Mouse (Mus musculus) CD8-positive naive resting alpha-beta T cell, adult 2 months (primary cell): ENCODE results near the gene Rassf10.
"Not testable (repeated sequence)": the region's sequence is repeated elsewhere in the genome, so short reads cannot be mapped to it uniquely, and the experiment has no call there.

Source experiments
- DNase-seq, 2 experiments: peaks; one replicate each; pipeline ENCODE4 v3.0.0; 2022; ENCODE audit warnings: low read depth in 2 of 2, low spot score in 2 of 2

The Rassf10 gene

GRCm38 (mm10) chr7:112953777-112954291 lies at the start of gene Rassf10:
Gene Rassf10, plus strand, starts transcription at chr7:112953962.
- no peak for DNase-seq

DNA sequence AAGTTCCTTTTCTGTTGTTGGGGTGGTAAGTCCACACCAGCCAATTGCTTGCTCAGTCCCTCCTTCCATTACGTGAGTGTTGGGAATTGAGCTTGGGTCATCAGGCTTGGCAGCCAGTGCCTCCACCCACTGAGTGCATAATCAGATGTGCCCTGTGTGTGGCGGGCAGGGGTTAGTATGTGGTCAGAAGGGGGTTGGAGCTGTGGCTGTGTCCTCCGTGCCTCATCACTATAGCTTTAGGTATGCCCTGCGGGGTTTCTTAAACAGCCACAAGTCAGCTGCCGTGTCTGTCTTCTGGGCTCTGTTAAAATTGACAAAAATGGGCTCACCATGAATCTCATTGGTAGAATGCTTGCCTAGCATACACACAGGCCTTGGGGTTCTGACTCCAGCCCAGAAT lies 46.9 kb upstream of the Rassf10 start:
- no peak for DNase-seq

GRCm38 (mm10) chr7:112907468-112907867 lies 46.3 kb upstream of the Rassf10 start:
- no peak for DNase-seq

- DNase-seq, result no peak
Observed at GRCm38 (mm10) chr7:112909164-112909563, 44.6 kb upstream of the Rassf10 start.

- DNase-seq, result no peak
Observed at GRCm38 (mm10) chr7:112912969-112913368, 40.8 kb upstream of the Rassf10 start.

GRCm38 (mm10) chr7:112915571-112915970 lies 38.2 kb upstream of the Rassf10 start:
- no peak for DNase-seq

DNA sequence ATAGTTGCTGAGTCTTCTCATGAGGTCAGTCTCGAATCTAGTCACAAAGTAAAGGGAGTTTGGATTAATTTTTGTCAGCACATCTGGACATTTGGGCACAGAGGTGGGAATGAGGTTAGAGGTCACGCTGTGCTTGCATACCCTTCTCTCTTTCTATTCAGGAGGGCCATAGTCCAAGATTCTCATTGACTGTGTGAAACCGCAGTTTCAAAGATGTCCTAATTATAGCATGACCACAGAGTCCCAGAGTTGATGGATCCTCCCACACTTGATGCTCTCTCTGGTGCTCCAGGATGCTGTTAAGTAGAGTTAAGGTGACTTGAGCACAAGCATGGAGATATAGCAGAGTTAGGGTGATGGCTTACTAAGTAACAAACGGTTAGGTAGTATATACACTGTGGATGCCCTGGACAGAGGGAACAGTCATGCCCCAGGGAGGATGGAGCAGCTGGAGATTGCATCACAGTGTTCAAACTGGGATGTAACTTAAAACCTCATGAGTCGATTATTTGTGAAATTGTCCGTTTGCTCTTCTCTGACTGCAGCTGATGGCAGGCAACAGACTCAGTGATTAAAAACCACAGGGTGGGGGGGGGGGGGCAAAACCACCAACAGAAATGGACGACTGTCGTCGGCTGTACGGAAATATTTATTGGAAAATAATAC lies 36.0 kb upstream of the Rassf10 start:
- no peak for DNase-seq

GRCm38 (mm10) chr7:112918279-112918991 lies 35.3 kb upstream of the Rassf10 start:
- no peak for DNase-seq

DNA sequence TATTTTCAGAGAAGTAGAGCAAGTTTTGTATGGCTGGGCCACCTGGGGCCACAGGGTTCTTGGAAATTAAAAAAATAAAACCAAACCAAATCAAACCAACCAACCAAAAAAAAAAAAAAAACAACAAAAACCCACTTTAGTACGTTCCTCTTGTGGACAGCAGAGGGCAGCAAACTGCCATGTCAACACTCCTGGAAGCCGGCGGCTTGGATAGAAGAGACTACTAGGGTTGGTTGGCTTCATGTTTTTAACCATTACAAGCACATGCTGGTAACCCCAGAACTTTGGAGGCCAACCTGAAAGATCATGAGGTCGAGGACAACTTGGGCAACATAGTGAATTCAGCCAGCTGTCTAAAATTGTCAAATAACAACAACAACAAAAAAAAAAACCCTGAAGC lies 33.9 kb upstream of the Rassf10 start:
- no peak for DNase-seq

- no peak for DNase-seq
Observed at GRCm38 (mm10) chr7:112922801-112923200, 31.0 kb upstream of the Rassf10 start.

GRCm38 (mm10) chr7:112923712-112924111 lies 30.1 kb upstream of the Rassf10 start:
- no peak for DNase-seq

DNA sequence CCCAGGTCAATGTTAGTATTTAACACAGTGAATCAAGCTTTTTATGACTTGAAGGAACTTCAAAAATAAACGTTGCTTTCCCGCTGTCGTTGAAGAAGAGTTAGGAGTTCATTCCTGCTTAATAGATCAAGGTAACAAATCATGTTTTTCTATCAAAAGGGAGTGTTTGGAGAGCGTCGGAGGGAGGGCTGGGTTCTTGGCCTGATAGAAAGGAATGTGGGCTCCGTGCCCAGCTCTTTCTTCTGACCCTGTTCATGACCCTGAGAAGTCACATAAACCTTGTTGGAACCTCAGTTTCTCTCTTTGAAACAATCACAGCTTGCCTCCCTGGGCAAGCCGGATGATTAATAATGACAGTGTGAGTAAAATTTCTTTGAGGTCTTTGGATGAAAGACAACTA lies 23.1 kb upstream of the Rassf10 start:
- no peak for DNase-seq

DNA sequence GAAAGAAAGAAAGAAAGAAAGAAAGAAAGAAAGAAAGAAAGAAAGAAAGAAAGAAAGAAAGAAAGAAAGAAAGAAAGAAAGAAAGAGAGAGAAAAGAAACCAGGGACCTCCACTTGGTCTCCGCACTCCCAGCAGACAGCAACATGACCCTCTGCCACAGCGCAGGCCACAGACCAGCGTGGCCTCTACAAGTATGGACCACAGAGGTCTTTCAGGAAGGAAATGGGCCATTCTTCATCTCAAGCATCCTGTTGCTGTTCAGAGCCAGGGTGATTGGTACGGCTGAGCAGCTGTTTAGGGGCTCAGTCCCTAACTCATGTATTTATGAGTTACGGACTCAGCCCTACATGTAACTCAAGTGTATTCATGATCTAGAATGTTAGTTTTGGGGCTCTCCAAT lies 17.9 kb upstream of the Rassf10 start:
- DNase-seq, result not testable (repeated sequence)

DNA sequence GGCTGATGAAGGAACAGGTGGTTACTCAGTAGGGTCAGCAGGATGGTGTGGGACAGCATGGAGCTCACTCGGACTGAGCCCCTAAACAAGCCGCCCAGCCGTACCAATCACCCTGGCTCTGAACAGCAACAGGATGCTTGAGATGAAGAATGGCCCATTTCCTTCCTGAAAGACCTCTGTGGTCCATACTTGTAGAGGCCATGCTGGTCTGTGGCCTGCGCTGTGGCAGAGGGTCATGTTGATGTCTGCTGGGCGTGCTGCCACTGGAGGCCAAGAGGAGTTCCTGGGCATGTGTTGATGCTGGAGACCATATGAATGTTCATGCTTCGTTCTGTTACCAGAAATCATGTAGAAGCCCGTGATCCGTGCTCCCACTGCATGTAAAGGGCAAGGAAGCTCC lies 16.7 kb upstream of the Rassf10 start:
- DNase-seq, result no peak

DNA sequence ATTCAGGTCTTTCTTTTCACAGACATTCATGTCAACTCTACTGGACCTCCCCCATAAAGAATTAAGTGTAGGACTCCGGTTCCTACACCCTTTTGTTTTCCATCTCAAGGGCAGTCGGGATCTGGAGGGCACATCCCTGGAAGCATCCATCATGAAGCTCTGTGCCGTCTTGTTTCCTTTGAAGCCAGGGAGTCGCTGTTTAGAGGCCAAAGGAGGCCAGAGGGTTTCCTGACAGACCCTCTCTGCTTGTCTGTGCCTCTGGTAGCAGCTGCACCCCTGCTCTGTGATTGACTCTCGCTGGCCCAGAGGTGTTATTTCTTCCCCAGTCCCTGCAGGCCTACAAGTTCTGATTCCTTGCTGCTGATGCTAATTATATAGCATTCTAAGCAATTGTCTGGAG lies 14.8 kb upstream of the Rassf10 start:
- no peak for DNase-seq

GRCm38 (mm10) chr7:112942567-112942966 lies 11.2 kb upstream of the Rassf10 start:
- DNase-seq, result no peak

DNA sequence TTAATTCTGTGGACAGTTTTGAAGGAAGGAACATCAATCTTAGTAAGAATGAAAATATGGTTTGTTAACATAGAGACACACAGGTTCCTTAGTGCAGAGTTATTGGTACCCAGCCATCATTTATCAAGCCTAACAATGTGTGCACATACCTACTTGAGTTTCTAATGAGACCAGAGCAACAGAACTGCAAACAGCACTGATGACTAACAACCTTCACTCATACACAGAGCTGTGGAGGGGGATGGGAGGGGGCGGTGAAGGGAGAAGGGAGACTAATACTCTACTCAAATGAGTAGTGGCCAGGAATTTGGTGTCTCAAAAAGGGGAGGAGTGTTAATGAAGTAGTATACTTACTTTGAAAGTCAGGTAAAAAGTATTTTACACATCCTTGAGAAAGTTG lies 10.7 kb upstream of the Rassf10 start:
- DNase-seq, result no peak

GRCm38 (mm10) chr7:112946706-112947105 lies 7.1 kb upstream of the Rassf10 start:
- DNase-seq, result no peak

DNA sequence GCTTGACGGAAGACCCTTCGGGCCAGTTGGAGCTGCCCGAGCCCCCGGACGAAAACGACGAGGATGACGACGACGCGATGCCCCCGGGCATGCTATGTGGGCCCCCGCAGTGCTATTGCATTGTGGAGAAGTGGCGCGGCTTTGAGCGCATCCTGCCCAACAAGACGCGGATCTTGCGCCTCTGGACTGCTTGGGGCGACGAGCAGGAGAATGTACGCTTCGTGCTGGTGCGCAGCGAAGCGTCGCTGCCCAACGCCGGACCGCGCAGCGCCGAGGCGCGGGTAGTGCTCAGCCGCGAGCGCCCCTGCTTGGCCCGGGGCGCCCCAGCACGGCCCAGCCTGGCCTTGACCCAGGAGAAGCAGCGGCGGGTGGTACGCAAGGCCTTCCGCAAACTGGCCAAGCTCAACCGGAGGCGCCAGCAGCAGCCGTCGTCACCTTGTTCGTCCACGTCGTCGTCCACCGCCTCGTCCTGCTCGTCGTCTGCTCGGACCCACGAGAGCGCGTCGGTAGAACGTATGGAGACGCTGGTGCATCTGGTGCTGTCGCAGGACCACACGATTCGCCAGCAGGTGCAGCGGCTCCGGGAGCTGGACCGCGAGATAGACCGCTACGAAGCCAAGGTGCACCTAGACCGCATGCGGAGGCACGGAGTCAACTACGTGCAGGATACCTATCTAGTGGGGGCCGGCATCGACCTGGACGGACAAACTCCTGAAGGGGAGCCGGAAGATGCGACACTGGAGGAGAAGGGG lies 765 bp downstream of the Rassf10 start:
- no peak for DNase-seq

DNA sequence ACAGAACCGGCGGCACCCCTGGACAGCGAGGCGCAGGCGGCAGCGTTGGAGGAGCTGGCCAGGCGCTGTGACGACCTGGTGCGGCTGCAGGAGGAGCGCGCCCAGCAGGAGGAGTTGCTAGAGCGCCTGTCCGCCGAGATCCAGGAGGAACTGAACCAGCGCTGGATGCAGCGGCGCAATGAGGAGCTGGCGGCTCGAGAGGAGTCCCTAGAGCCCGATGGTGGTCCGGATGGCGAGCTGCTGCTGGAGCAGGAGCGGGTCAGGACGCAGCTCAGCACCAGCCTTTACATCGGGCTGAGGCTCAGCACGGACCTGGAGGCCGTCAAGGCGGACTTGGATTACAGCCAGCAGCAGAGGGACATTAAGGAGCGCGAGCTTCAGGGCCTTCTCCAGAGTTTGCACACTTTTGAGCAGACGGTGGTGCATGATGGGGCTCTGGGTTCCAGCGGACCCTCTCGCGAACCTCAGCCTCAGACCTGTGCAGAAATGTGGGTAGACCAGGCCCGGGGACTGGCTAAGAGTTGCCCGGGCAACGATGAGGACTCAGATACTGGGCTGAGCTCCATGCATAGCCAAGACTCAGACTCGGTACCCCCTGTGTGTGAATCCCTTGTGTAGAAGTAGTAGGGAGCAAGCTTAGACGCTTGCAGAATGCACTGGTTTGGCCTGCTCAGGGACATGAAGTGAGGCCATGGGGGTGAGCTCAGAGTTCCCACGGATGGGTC lies 1.5 kb downstream of the Rassf10 start:
- DNase-seq, result no peak

DNA sequence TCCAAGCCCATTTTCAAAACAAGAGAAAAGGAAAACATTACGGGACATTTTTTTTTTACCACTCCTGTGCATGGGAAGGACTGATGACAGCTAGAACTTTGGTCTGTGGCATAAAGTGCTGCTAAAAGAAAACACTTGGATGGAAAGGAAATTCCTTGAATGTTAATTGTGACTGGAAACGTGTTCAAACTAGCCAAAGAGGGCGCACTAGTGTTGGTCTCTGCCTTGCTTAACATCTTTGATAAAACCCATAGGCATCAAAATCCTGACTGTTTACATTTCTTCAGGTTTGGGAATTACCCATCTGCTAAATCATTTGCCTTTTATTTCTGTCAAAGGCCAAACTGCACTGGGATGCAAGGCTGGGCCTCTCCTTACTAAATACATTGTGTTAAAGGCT lies 2.2 kb downstream of the Rassf10 start:
- DNase-seq, result no peak
